Mouse (Mus musculus) hindbrain, embryonic 12.5 days (tissue): ENCODE data around the gene Spin2g. TPM values are rescaled to one million over a fixed set of nuclear protein-coding genes. Genes with fewer than 3 reads are reported as not detected.
"Not testable (repeated sequence)": the region's sequence is repeated elsewhere in the genome, so short reads cannot be mapped to it uniquely, and the experiment has no call there.

Source experiments
- ATAC-seq: fragments of 200-750 bp; cut with Nextera tagmentation; 2 replicates; pipeline ENCODE4 v1.8.0; 2017; ENCODE audit warnings: moderate TSS enrichment; ENCODE audit not compliant: low FRiP score
- H3K27ac ChIP-seq: fragments of 300-500 bp; sonication (generic); 2 replicates; pipeline ENCODE4 v1.5.1; 2016; ENCODE audit warnings: mild to moderate bottlenecking
- H3K27me3 ChIP-seq: fragments of 300-500 bp; sonication (generic); 2 replicates; pipeline ENCODE4 v1.6.1; 2016; ENCODE audit warnings: mild to moderate bottlenecking
- H3K36me3 ChIP-seq: fragments of 300-500 bp; sonication (generic); 2 replicates; pipeline ENCODE4 v1.6.1; 2016; ENCODE audit warnings: mild to moderate bottlenecking
- H3K4me1 ChIP-seq: fragments of 300-500 bp; sonication (generic); 2 replicates; pipeline ENCODE4 v1.6.1; 2016
- H3K4me2 ChIP-seq: fragments of 300-500 bp; sonication (generic); replicated peaks from 2 replicates; pipeline ENCODE4 v1.6.1; 2016; ENCODE audit warnings: mild to moderate bottlenecking
- H3K4me3 ChIP-seq: fragments of 300-500 bp; sonication (generic); 2 replicates; pipeline ENCODE4 v1.5.1; 2016; ENCODE audit warnings: mild to moderate bottlenecking
- H3K9ac ChIP-seq: fragments of 300-500 bp; sonication (generic); 2 replicates; pipeline ENCODE4 v1.6.1; 2016; ENCODE audit warnings: mild to moderate bottlenecking, moderate library complexity
- H3K9me3 ChIP-seq: fragments of 300-500 bp; sonication (generic); replicated peaks from 2 replicates; pipeline ENCODE4 v1.6.1; 2016; ENCODE audit warnings: mild to moderate bottlenecking
- WGBS: fragments of 180-500 bp; shearing (Covaris S2); methylation state at CpG from one replicate; pipeline ENCODE4 v1.1.7; 2016; 5-methylcytosine and 5-hydroxymethylcytosine counted together
- polyA plus RNA-seq: library from polyadenylated mRNA; unstranded; fragments of >200 nt; fragmentation: Nextera tagmentation; extraction: Ambion mirVana; gene quantifications from 2 replicates; pipeline ENCODE4 v1.2.1, GENCODE M21; 2016

Gene Spin2g
- not detected in 2 replicates for polyA plus RNA-seq

- 81% methylated on average over 6 of the region's 6 CpGs for WGBS
- ATAC-seq, H3K4me1 ChIP-seq, H3K9me3 ChIP-seq, H3K4me3 ChIP-seq, H3K36me3 ChIP-seq, H3K4me2 ChIP-seq, H3K27me3 ChIP-seq, H3K9ac ChIP-seq, H3K27ac ChIP-seq: not testable (repeated sequence)
Measured at GRCm38 (mm10) chrX:34238633-34239032, at the start of gene Spin2g. Gene Spin2g, minus strand, starts transcription at chrX:34238733.

Other genes starting within 250 kb of the Spin2g start
- not detected in 2 replicates for gene Btbd35f9, start 77.2 kb downstream of the Spin2g start, polyA plus RNA-seq
- gene Btbd35f8, start 211.8 kb upstream of the Spin2g start, polyA plus RNA-seq: not detected in 2 replicates